Mouse (Mus musculus): ENCODE data around the gene Olfr172. TPM values are rescaled to one million over a fixed set of nuclear protein-coding genes. Genes with fewer than 3 reads are reported as not detected.

Gene Olfr172
- polyA plus RNA-seq, 1 experiment from 2014 or later: not detected

DNA sequence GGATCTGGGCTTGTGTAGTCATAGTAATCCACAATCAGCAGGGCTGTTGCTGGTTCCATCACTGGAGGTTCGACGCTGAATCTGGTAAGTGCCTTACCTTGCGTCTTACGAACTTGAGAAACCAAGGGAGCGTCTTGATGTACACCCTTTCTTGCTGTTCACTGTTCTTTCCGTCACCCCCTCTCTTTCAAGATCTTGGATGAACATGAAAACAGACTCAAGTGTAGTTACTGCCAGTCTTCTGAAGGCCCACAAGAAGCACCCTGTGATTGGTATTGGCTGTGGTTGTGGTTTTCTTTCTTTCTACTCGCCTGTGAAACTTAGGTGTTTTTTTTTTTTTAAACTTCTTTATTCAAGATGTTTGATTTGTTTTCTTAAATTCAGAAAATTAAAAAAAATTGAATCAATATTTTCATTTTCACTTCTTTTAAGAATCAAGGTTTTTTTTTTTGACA, 44.3 kb downstream of the Olfr172 start, which contains the start of gene Gpr15:
Gpr15 (minus strand) TSS at position 405 of the 455 bp plus-strand sequence.
- no peaks in the 10 kb centered on the region for H3K4me1 ChIP-seq
- H3K27me3 ChIP-seq: no peaks in the 10 kb centered on the region
- H3K9ac ChIP-seq: no peak within 1 kb of the TSS
- 92% methylated on average over 7 of the region's 7 CpGs for WGBS
- no peak within 1 kb of the TSS for H3K27ac ChIP-seq
- H3K36me3 ChIP-seq (ENCODE audit: poor library complexity, severe bottlenecking): no peaks in the 10 kb centered on the region
- no peak within 1 kb of the TSS for H3K4me3 ChIP-seq
- no peak within 1 kb of the TSS for H3K4me2 ChIP-seq
- no peaks in the 10 kb centered on the region for H3K9me3 ChIP-seq (replicated peaks)
- no peak for ATAC-seq

- no peak for ATAC-seq
- Histone ChIP-seq H3K36me3 (ENCODE audit: poor library complexity, severe bottlenecking) (no peaks in the 10 kb centered on the region), H3K4me1 (no peaks in the 10 kb centered on the region), H3K4me3 (no peak overlapping the region), H3K9me3 (replicated peaks) (no peaks in the 10 kb centered on the region), H3K9ac (no peak overlapping the region), H3K4me2 (no peak overlapping the region), H3K27me3 (no peaks in the 10 kb centered on the region), H3K27ac (no peak overlapping the region)
- 74% methylated on average over 4 of the region's 4 CpGs for WGBS
Observed at GRCm38 (mm10) chr16:58715018-58715417, 48.0 kb downstream of the Olfr172 start.

- H3K4me3 ChIP-seq: no peak overlapping the region
- 94% methylated on average over 1 of the region's 1 CpGs for WGBS
- no peaks in the 10 kb centered on the region for H3K9me3 ChIP-seq (replicated peaks)
- no peaks in the 10 kb centered on the region for H3K36me3 ChIP-seq (ENCODE audit: poor library complexity, severe bottlenecking)
- no peaks in the 10 kb centered on the region for H3K27me3 ChIP-seq
- no peak overlapping the region for H3K9ac ChIP-seq
- no peak for ATAC-seq
- no peak overlapping the region for H3K4me2 ChIP-seq
- H3K27ac ChIP-seq: no peak overlapping the region
- H3K4me1 ChIP-seq: no peaks in the 10 kb centered on the region
Observed at GRCm38 (mm10) chr16:58713128-58713527, 49.8 kb downstream of the Olfr172 start.

DNA sequence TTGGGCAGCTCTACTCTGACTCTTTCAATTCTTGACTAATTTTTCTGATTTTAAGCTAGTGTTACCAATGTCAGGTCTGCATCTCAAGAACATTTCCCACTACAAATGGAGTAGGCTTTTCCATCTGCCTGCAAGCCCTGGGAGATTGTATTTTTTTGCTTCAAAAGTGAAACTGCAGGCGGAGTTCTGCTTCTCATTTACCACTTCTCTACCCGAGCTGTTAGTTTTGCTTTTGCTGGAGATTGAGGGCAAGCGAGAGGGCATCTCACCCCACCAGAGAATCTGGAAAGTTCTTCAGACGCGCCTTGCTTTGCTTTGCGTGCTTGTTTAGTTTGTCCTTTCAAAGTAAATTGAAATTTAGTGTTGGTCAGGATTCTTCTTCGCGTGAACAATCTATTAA, 50.8 kb downstream of the Olfr172 start:
- no peaks in the 10 kb centered on the region for H3K9me3 ChIP-seq (replicated peaks)
- H3K4me1 ChIP-seq: no peaks in the 10 kb centered on the region
- no peaks in the 10 kb centered on the region for H3K36me3 ChIP-seq (ENCODE audit: poor library complexity, severe bottlenecking)
- WGBS: 84% methylated on average over 8 of the region's 8 CpGs
- H3K4me2 ChIP-seq: no peak overlapping the region
- H3K4me3 ChIP-seq: no peak overlapping the region
- no peak overlapping the region for H3K27ac ChIP-seq
- ATAC-seq: no peak
- no peak overlapping the region for H3K9ac ChIP-seq
- H3K27me3 ChIP-seq: no peaks in the 10 kb centered on the region

Small RNAs within 50 kb of the gene (microRNA-seq; reads per million reads assigned to microRNA genes)
- gene Gm27564: not detected

Other genes starting within 250 kb of the Olfr172 start
- gene St3gal6, start 238.9 kb downstream of the Olfr172 start, polyA plus RNA-seq (2015; fragmentation: Nextera tagmentation; extraction: Ambion mirVana): 5.3 and 5.7 TPM in 2 replicates
- gene Gm813, start 146.2 kb downstream of the Olfr172 start, polyA plus RNA-seq (2015; fragmentation: Nextera tagmentation; extraction: Ambion mirVana): not detected in 2 replicates
- gene E330017A01Rik, start 124.4 kb downstream of the Olfr172 start, polyA plus RNA-seq (2015; fragmentation: Nextera tagmentation; extraction: Ambion mirVana): not detected in 2 replicates
- 8.4 and 10.3 TPM in 2 replicates for gene Cpox, start 92.9 kb downstream of the Olfr172 start, polyA plus RNA-seq (2015; fragmentation: Nextera tagmentation; extraction: Ambion mirVana)
- gene Gpr15, start 44.1 kb downstream of the Olfr172 start, polyA plus RNA-seq (2015; fragmentation: Nextera tagmentation; extraction: Ambion mirVana): not detected in 2 replicates
- 108 and 110 TPM in 2 replicates for gene Cldnd1, start 35.3 kb downstream of the Olfr172 start, polyA plus RNA-seq (2015; fragmentation: Nextera tagmentation; extraction: Ambion mirVana)
- not detected in 2 replicates for gene Olfr173, start 37.1 kb upstream of the Olfr172 start, polyA plus RNA-seq (2015; fragmentation: Nextera tagmentation; extraction: Ambion mirVana)
- gene Olfr175-ps1, start 63.6 kb upstream of the Olfr172 start, polyA plus RNA-seq (2015; fragmentation: Nextera tagmentation; extraction: Ambion mirVana): not detected in 2 replicates
- not detected in 2 replicates for gene Olfr177, start 111.6 kb upstream of the Olfr172 start, polyA plus RNA-seq (2015; fragmentation: Nextera tagmentation; extraction: Ambion mirVana)
- gene Olfr178, start 128.9 kb upstream of the Olfr172 start, polyA plus RNA-seq (2015; fragmentation: Nextera tagmentation; extraction: Ambion mirVana): not detected in 2 replicates
- gene Olfr181, start 165.6 kb upstream of the Olfr172 start, polyA plus RNA-seq (2015; fragmentation: Nextera tagmentation; extraction: Ambion mirVana): not detected in 2 replicates
- gene Olfr180, start 166.2 kb upstream of the Olfr172 start, polyA plus RNA-seq (2015; fragmentation: Nextera tagmentation; extraction: Ambion mirVana): not detected in 2 replicates
- not detected in 2 replicates for gene Olfr183, start 232.2 kb upstream of the Olfr172 start, polyA plus RNA-seq (2015; fragmentation: Nextera tagmentation; extraction: Ambion mirVana)

Measured in forebrain, embryonic 13.5 days (tissue).